Mouse (Mus musculus): ENCODE measurements at regions not wholly inside any gene's neighbourhood (a gene's known extent, or its start where the extent isn't known, plus 50 kb on each side); places are given as distances from the start of the nearest gene placed in this dataset.

- no peak for TF ChIP-seq CTCF (IDR thresholded peaks at IDR 0.05; ENCODE audit: borderline replicate concordance, control insufficient read depth, extremely low read depth, insufficient read depth, low read length, poor library complexity)
- no peak for TF ChIP-seq POLR2A (IDR thresholded peaks at IDR 0.05; ENCODE audit: control insufficient read depth, extremely low read depth, insufficient read depth, low read length, poor library complexity)
Measured at GRCm38 (mm10) chr2:169214396-169214795, 259.0 kb upstream of the Zfp64 start.

Measured in thymus, adult 2 months (tissue).